Mouse (Mus musculus) midbrain, postnatal 0 days (tissue): ENCODE measurements at regions not wholly inside any gene's neighbourhood (a gene's known extent, or its start where the extent isn't known, plus 50 kb on each side); places are given as distances from the start of the nearest gene placed in this dataset.

ENCODE experiments used
- ATAC-seq: fragments of 200-750 bp; cut with Nextera tagmentation; 2 replicates; pipeline ENCODE4 v1.8.0; 2017; ENCODE audit warnings: moderate number of reproducible peaks, mild to moderate bottlenecking, moderate TSS enrichment, moderate library complexity; ENCODE audit not compliant: low FRiP score
- DNase-seq: peaks from one replicate; pipeline ENCODE4 v3.0.0-alpha.2; 2015; ENCODE audit warnings: low spot score
- H3K27ac ChIP-seq: fragments of 300-500 bp; sonication (generic); 2 replicates; pipeline ENCODE4 v1.5.1; 2014; ENCODE audit warnings: low read depth, mild to moderate bottlenecking, low read length, mixed read lengths
- H3K27me3 ChIP-seq: fragments of 300-500 bp; sonication (generic); 2 replicates; pipeline ENCODE4 v1.6.1; 2014; ENCODE audit warnings: low read length, control low read depth, mixed read lengths; ENCODE audit not compliant: insufficient read depth
- H3K36me3 ChIP-seq: fragments of 300-500 bp; sonication (generic); 2 replicates; pipeline ENCODE4 v1.6.1; 2014; ENCODE audit warnings: low read length, control low read depth, mixed read lengths; ENCODE audit not compliant: insufficient read depth
- H3K4me1 ChIP-seq: fragments of 300-500 bp; sonication (generic); 2 replicates; pipeline ENCODE4 v1.6.1; 2014; ENCODE audit warnings: mild to moderate bottlenecking, control low read depth, antibody characterized with exemption, low read length, mixed read lengths; ENCODE audit not compliant: insufficient read depth
- H3K4me2 ChIP-seq: fragments of 300-500 bp; sonication (generic); 2 replicates; pipeline ENCODE4 v1.6.1; 2014; ENCODE audit warnings: low read depth, mild to moderate bottlenecking, low read length, mixed read lengths; ENCODE audit not compliant: poor library complexity, severe bottlenecking
- H3K4me3 ChIP-seq: fragments of 300-500 bp; sonication (generic); 2 replicates; pipeline ENCODE4 v1.5.1; 2014; ENCODE audit warnings: low read depth, mild to moderate bottlenecking, low read length, moderate library complexity
- H3K9ac ChIP-seq: fragments of 300-500 bp; sonication (generic); replicated peaks from 2 replicates; pipeline ENCODE4 v1.6.1; 2014; ENCODE audit warnings: mild to moderate bottlenecking, low read length, moderate library complexity, mixed read lengths; ENCODE audit not compliant: poor library complexity, severe bottlenecking
- H3K9me3 ChIP-seq: fragments of 300-500 bp; sonication (generic); 2 replicates; pipeline ENCODE4 v1.6.1; 2016; ENCODE audit warnings: low read length, control low read depth
- CTCF ChIP-seq: IDR thresholded peaks from 2 replicates; pipeline ENCODE4 v1.5.1; 2016; ENCODE audit warnings: antibody characterized with exemption, mild to moderate bottlenecking
- WGBS: fragments of 180-500 bp; shearing (Covaris S2); extraction: QIAGEN DNeasy Blood & Tissue Kit; methylation state at CpG from one replicate; pipeline ENCODE4 v1.1.7; 2014; 5-methylcytosine and 5-hydroxymethylcytosine counted together

DNA sequence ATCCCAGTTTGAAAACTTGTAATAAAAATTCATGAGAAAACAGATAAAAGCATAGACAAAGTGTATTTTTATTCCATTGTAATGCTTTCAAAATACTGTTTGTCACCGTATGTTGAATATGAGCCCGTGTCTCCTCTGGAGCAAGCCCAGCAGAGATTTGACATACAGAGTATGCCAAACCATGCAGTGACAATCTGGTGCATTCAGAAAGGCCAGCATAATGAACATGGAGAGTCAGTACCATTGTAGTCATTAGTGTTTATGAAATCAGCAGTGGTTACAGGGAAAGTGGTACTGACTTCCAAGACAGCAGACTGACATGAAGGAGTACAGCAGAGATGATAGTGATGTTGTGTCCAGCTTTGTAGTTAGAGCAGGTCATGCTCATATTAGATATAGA is 1034.9 kb downstream of the Gm597 start:
- no peaks in the 10 kb centered on the region for H3K4me1 ChIP-seq
- no peak overlapping the region for H3K4me3 ChIP-seq
- DNase-seq (peak; percentile 32), ATAC-seq (no peak)
- 93% methylated on average over 2 of the region's 2 CpGs for WGBS
- no peak overlapping the region for H3K4me2 ChIP-seq
- H3K27ac ChIP-seq: no peak overlapping the region
- no peaks in the 10 kb centered on the region for H3K36me3 ChIP-seq
- H3K27me3 ChIP-seq: no peaks in the 10 kb centered on the region
- TF ChIP-seq CTCF: no peak
- H3K9ac ChIP-seq: no peak overlapping the region
- H3K9me3 ChIP-seq: no peaks in the 10 kb centered on the region
